Mouse (Mus musculus) ES-E14 (cell line): ENCODE measurements at regions not wholly inside any gene's neighbourhood (a gene's known extent, or its start where the extent isn't known, plus 50 kb on each side); places are given as distances from the start of the nearest gene placed in this dataset.

ENCODE experiments used
- CHD2 ChIP-seq: IDR thresholded peaks from 2 replicates; pipeline ENCODE4 v1.6.1; 2014; ENCODE audit warnings: mild to moderate bottlenecking, low read depth, low read length, inconsistent platforms
- HCFC1 ChIP-seq: IDR thresholded peaks from 2 replicates; pipeline ENCODE4 v1.6.1; 2012; ENCODE audit warnings: low read length, inconsistent platforms, borderline replicate concordance; ENCODE audit not compliant: insufficient read depth
- ZC3H11A ChIP-seq: IDR thresholded peaks from 2 replicates; pipeline ENCODE4 v1.6.1; 2012; ENCODE audit warnings: low read depth, mild to moderate bottlenecking, inconsistent platforms, low read length, borderline replicate concordance
- ZNF384 ChIP-seq: IDR thresholded peaks from 2 replicates; pipeline ENCODE4 v1.6.1; 2012; ENCODE audit warnings: low read depth, low read length, inconsistent platforms

DNA sequence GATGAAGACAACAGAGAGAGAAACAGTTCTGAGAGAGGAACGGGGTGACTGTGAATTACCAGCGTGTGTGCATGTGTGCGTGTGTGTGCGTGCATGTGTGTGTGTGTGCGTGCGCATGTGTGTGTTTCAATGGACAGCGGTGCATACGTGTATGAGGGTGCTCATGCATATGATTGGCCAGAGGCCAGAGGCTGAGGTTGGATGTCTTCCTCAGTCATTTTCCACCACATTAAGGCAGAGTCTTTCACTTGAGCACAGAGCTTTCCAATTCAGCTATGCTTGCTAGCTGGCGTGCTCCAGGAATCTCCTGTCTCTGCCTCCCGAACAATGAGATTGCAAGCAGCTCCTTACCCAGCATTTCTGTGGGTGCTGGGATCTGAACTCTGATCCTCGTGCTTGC is 104.4 kb downstream of the Tsen15 start:
- no peak for TF ChIP-seq ZC3H11A
- no peak for TF ChIP-seq CHD2
- no peak for TF ChIP-seq HCFC1
- TF ChIP-seq ZNF384 = no peak
